Mouse (Mus musculus): ENCODE data around the gene Pakap. TPM values are rescaled to one million over a fixed set of nuclear protein-coding genes. Genes with fewer than 3 reads are reported as not detected.

The Pakap gene
- polyA plus RNA-seq, 1 experiment from 2014 or later: 17.8 TPM

- no peak overlapping the region for H3K4me2 ChIP-seq
- H3K27ac ChIP-seq: no peak overlapping the region
- H3K36me3 ChIP-seq: no peaks in the 10 kb centered on the region
- no peaks in the 10 kb centered on the region for H3K9me3 ChIP-seq (replicated peaks)
- no peak overlapping the region for H3K9ac ChIP-seq
- H3K27me3 ChIP-seq: no peaks in the 10 kb centered on the region; the same call in 1 of the 2 replicates
- WGBS: 92% methylated on average over 7 of the region's 7 CpGs
- no peak for ATAC-seq (replicated peaks; ENCODE audit: low FRiP score)
- peaks cover 10% of the 10 kb centered on the region for H3K4me1 ChIP-seq
- no peak overlapping the region for H3K4me3 ChIP-seq (replicated peaks)
Observed at GRCm38 (mm10) chr4:57633052-57633451, 65.1 kb downstream of the Pakap start.

GRCm38 (mm10) chr4:57634956-57635355 is 67.0 kb downstream of the Pakap start:
- no peaks in the 10 kb centered on the region for H3K9me3 ChIP-seq (replicated peaks)
- H3K27me3 ChIP-seq: no peaks in the 10 kb centered on the region; the same call in 1 of the 2 replicates
- ATAC-seq (replicated peaks; ENCODE audit: low FRiP score): no peak
- no peak overlapping the region for H3K4me3 ChIP-seq (replicated peaks)
- H3K4me2 ChIP-seq: no peak overlapping the region
- H3K9ac ChIP-seq: no peak overlapping the region
- H3K27ac ChIP-seq: no peak overlapping the region
- peaks cover 12% of the 10 kb centered on the region for H3K4me1 ChIP-seq
- H3K36me3 ChIP-seq: no peaks in the 10 kb centered on the region
- 60% methylated on average over 1 of the region's 1 CpGs for WGBS

DNA sequence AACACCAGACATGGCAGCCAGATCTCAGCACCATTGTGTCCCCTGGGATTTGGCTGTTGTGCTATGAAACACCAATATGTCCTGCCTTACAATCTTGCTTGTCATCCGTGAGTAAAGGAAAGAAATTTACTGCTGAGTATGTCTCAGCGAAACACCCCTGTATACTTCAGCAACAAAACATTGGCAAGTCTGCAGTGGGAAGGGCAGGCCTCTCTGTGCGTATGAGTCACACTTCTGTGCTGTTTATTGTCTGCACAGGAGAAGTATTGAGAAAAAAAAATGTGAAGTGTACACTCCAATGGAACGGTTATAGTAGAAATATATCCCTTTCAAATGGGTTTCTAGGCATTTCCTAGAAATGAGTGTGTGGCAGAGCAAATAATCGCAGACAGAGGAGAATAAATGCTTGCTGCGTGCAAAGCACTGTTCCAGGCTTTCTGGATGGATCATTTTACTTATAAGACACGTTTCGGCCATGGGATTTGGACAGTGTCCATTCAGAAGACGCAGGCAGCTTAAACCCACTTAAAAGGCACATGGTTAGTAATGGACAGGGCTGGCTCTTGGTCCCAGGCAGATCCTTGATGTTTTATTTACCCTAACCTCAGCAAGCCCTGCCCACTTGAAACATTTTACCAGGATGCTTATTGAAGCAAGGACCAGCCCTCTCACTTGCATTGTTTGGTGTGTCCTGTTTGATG is 69.0 kb downstream of the Pakap start:
- no peaks in the 10 kb centered on the region for H3K36me3 ChIP-seq
- no peak overlapping the region for H3K9ac ChIP-seq
- no peak overlapping the region for H3K4me2 ChIP-seq
- H3K4me3 ChIP-seq (replicated peaks): no peak overlapping the region
- no peak for ATAC-seq (replicated peaks; ENCODE audit: low FRiP score)
- no peaks in the 10 kb centered on the region; the same call in 1 of the 2 replicates for H3K27me3 ChIP-seq
- WGBS: 75% methylated on average over 9 of the region's 9 CpGs
- no peak overlapping the region for H3K27ac ChIP-seq
- H3K9me3 ChIP-seq (replicated peaks): no peaks in the 10 kb centered on the region
- peaks cover 12% of the 10 kb centered on the region for H3K4me1 ChIP-seq

DNA sequence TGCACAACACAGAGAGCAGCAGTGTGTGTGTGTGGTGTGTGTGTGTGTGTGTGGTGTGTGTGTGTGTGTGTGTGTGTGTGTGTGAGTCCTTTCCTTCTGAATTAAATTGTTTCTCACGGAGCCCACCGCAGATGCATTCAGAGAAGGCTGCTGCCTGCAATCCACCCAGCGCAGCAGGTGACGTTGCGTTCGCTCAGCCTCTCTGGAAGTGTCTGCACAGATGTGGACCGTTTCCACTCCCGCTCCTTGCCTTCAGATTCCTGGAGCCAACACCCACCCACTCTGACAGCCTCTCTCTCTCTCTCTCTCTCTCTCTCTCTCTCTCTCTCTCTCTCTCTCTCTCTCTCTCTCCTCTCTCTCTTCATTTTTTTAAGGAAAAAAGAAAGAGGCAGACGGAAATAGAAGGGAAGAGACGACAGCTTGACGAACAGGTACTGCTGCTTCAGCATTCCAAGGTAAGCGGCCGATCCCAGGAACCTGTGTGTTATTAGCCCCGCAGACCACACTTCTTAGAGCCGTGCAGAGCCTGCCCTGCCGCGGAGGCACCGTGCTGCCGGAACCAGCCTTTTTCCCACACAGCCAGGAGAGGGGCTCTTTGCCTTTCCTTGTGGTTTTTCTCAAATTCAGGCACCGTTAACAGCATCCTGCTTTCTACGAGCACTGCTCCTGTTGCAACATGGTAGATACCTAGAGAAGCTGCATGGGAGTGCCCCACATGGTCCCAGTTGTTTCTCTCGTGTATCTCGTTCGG is 69.8 kb downstream of the Pakap start:
- Histone ChIP-seq H3K27me3 (no peaks in the 10 kb centered on the region; the same call in 1 of the 2 replicates), H3K4me3 (replicated peaks) (peak overlapping the region; percentile 26), H3K9me3 (replicated peaks) (no peaks in the 10 kb centered on the region), H3K9ac (no peak overlapping the region), H3K4me1 (peaks cover 12% of the 10 kb centered on the region), H3K4me2 (peak overlapping the region; percentile 63), H3K27ac (no peak overlapping the region), H3K36me3 (no peaks in the 10 kb centered on the region)
- 28% methylated on average over 24 of the region's 24 CpGs for WGBS
- ATAC-seq (replicated peaks; ENCODE audit: low FRiP score): peak; percentile 56; the same call in 1 of the 2 replicates

- Histone ChIP-seq H3K27ac (no peak overlapping the region), H3K27me3 (no peaks in the 10 kb centered on the region; the same call in 1 of the 2 replicates), H3K9me3 (replicated peaks) (no peaks in the 10 kb centered on the region), H3K4me2 (no peak overlapping the region), H3K9ac (no peak overlapping the region), H3K36me3 (no peaks in the 10 kb centered on the region), H3K4me3 (replicated peaks) (no peak overlapping the region), H3K4me1 (peaks cover 12% of the 10 kb centered on the region)
- 85% methylated on average over 9 of the region's 9 CpGs for WGBS
- no peak for ATAC-seq (replicated peaks; ENCODE audit: low FRiP score)
Observed at GRCm38 (mm10) chr4:57638941-57639340, 71.0 kb downstream of the Pakap start.

DNA sequence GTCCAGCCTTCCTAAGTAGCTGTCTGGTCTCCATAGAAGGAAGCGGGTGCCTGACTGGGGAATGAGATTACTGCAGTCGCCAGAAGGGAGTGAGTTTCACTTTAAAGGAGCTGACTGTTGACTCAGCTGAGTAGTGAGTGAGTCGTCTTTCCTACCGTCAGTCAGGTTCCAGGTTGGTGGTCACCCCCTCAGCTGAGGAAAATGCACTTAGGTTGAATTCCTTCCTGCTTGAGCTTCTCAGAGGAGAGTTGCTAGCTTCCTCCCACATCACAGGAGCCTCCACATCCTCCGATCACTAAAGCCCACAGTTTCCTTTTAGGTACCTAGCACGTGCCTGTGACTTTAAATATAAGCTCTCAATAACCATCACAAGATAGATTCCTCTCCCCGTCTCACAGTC is 72.2 kb downstream of the Pakap start:
- Histone ChIP-seq H3K27me3 (no peaks in the 10 kb centered on the region; the same call in 1 of the 2 replicates), H3K4me1 (peaks cover 12% of the 10 kb centered on the region), H3K36me3 (no peaks in the 10 kb centered on the region), H3K9me3 (replicated peaks) (no peaks in the 10 kb centered on the region), H3K27ac (no peak overlapping the region), H3K4me2 (peak overlapping the region; percentile 19; the same call in 1 of the 2 replicates), H3K9ac (no peak overlapping the region), H3K4me3 (replicated peaks) (no peak overlapping the region)
- WGBS: 27% methylated on average over 7 of the region's 7 CpGs
- ATAC-seq (replicated peaks; ENCODE audit: low FRiP score): no peak

- no peak for ATAC-seq (replicated peaks; ENCODE audit: low FRiP score)
- Histone ChIP-seq H3K9me3 (replicated peaks) (no peaks in the 10 kb centered on the region), H3K4me2 (no peak overlapping the region), H3K27me3 (no peaks in the 10 kb centered on the region; the same call in 1 of the 2 replicates), H3K4me3 (replicated peaks) (no peak overlapping the region), H3K4me1 (peaks cover 12% of the 10 kb centered on the region), H3K9ac (no peak overlapping the region), H3K36me3 (no peaks in the 10 kb centered on the region), H3K27ac (no peak overlapping the region)
- 86% methylated on average over 3 of the region's 3 CpGs for WGBS
Observed at GRCm38 (mm10) chr4:57640971-57641370, 73.0 kb downstream of the Pakap start.

- Histone ChIP-seq H3K9me3 (replicated peaks) (no peaks in the 10 kb centered on the region), H3K4me2 (no peak overlapping the region), H3K4me1 (no peaks in the 10 kb centered on the region), H3K9ac (no peak overlapping the region), H3K36me3 (no peaks in the 10 kb centered on the region), H3K27me3 (no peaks in the 10 kb centered on the region), H3K27ac (no peak overlapping the region), H3K4me3 (replicated peaks) (no peak overlapping the region)
- 76% methylated on average over 1 of the region's 1 CpGs for WGBS
- ATAC-seq (replicated peaks; ENCODE audit: low FRiP score): no peak
Observed at GRCm38 (mm10) chr4:57650994-57651393, 83.0 kb downstream of the Pakap start.

- Histone ChIP-seq H3K9me3 (replicated peaks) (no peaks in the 10 kb centered on the region), H3K4me3 (replicated peaks) (no peak overlapping the region), H3K27ac (no peak overlapping the region), H3K4me1 (no peaks in the 10 kb centered on the region), H3K27me3 (no peaks in the 10 kb centered on the region), H3K4me2 (no peak overlapping the region), H3K9ac (no peak overlapping the region), H3K36me3 (no peaks in the 10 kb centered on the region)
- 89% methylated on average over 8 of the region's 8 CpGs for WGBS
- ATAC-seq (replicated peaks; ENCODE audit: low FRiP score): no peak
Observed at GRCm38 (mm10) chr4:57651547-57651946, 83.6 kb downstream of the Pakap start.

- Histone ChIP-seq H3K4me2 (no peak overlapping the region), H3K27me3 (no peaks in the 10 kb centered on the region), H3K27ac (no peak overlapping the region), H3K9ac (no peak overlapping the region), H3K36me3 (no peaks in the 10 kb centered on the region), H3K4me3 (replicated peaks) (no peak overlapping the region), H3K9me3 (replicated peaks) (no peaks in the 10 kb centered on the region), H3K4me1 (no peaks in the 10 kb centered on the region)
- no peak for ATAC-seq (replicated peaks; ENCODE audit: low FRiP score)
- WGBS: 67% methylated on average over 5 of the region's 5 CpGs
Observed at GRCm38 (mm10) chr4:57652185-57652904, 84.4 kb downstream of the Pakap start.

DNA sequence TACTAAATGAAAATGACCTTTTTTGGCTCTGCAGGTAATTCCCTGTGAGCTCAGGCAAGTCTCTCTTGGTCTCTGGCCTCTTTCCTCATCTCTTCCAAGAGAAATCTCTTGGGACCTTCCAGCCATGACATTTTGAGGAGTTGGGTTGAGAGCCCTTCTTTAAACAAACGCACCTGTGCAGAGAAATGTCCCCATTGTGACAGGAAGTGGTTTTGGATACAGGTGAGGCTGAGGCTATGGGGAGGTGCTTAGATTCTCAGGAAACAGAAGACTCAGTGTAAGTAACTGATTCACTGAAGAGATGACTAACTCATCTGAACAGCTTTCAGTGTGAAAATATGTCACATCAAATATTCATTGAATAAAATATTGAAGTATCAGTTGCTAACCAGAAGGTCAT is 88.0 kb downstream of the Pakap start:
- H3K4me3 ChIP-seq (replicated peaks): no peak overlapping the region
- H3K36me3 ChIP-seq: no peaks in the 10 kb centered on the region
- no peak overlapping the region for H3K9ac ChIP-seq
- ATAC-seq (replicated peaks; ENCODE audit: low FRiP score): no peak
- H3K27ac ChIP-seq: no peak overlapping the region
- H3K9me3 ChIP-seq (replicated peaks): no peaks in the 10 kb centered on the region
- H3K4me1 ChIP-seq: 0 out of 2 replicates have a peak, but pooled peaks cover 5% of the 10 kb centered on the region
- WGBS: 85% methylated on average over 1 of the region's 1 CpGs
- H3K4me2 ChIP-seq: no peak overlapping the region
- H3K27me3 ChIP-seq: no peaks in the 10 kb centered on the region

DNA sequence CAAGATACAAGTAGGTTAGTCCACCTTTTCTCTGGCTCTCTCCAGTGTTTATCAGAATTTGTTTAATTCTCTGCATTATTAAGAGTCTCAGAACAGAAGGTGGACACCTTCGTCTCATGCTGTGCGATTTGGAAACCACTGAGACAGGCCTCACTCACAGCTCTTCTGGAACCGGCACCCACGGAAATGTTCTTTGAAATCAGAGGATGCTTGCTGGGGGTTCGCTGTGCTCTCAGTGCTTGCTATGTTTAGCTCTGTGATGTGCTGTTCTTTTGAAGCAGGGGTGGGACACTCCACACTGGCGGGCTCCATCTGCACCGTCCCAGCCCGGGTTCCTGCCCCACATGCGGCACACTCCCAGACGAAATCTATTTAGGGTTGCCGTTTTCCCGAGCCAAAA is 88.4 kb downstream of the Pakap start:
- H3K9me3 ChIP-seq (replicated peaks): no peaks in the 10 kb centered on the region
- H3K4me1 ChIP-seq: 0 out of 2 replicates have a peak, but pooled peaks cover 6% of the 10 kb centered on the region
- no peaks in the 10 kb centered on the region for H3K36me3 ChIP-seq
- ATAC-seq (replicated peaks; ENCODE audit: low FRiP score): no peak
- no peak overlapping the region for H3K4me2 ChIP-seq
- 93% methylated on average over 12 of the region's 12 CpGs for WGBS
- no peak overlapping the region for H3K4me3 ChIP-seq (replicated peaks)
- no peak overlapping the region for H3K9ac ChIP-seq
- H3K27me3 ChIP-seq: no peaks in the 10 kb centered on the region
- H3K27ac ChIP-seq: no peak overlapping the region

Data from kidney, embryonic 15.5 days (tissue).